Mouse (Mus musculus) limb, embryonic 10.5 days (tissue): ENCODE measurements around the gene Prdm12. TPM values are rescaled to one million over a fixed set of nuclear protein-coding genes. Genes with fewer than 3 reads are reported as not detected.

Experiments
- DNase-seq: peaks from one replicate; pipeline ENCODE4 v3.0.0-alpha.2; 2017; ENCODE audit warnings: low spot score
- H3K27ac ChIP-seq: fragments of 300-500 bp; sonication (generic); 2 replicates; pipeline ENCODE4 v1.5.1; 2016; ENCODE audit warnings: mild to moderate bottlenecking
- H3K27me3 ChIP-seq: fragments of 300-500 bp; sonication (generic); 2 replicates; pipeline ENCODE4 v1.6.1; 2016; ENCODE audit warnings: low read depth, mild to moderate bottlenecking; ENCODE audit not compliant: poor library complexity, severe bottlenecking
- H3K36me3 ChIP-seq: fragments of 300-500 bp; sonication (generic); 2 replicates; pipeline ENCODE4 v1.6.1; 2016; ENCODE audit warnings: mild to moderate bottlenecking, moderate library complexity
- H3K4me1 ChIP-seq: fragments of 300-500 bp; sonication (generic); 2 replicates; pipeline ENCODE4 v1.6.1; 2016
- H3K4me3 ChIP-seq: fragments of 300-500 bp; sonication (generic); 2 replicates; pipeline ENCODE4 v1.5.1; 2016; ENCODE audit warnings: mild to moderate bottlenecking, moderate library complexity
- H3K9me3 ChIP-seq: fragments of 300-500 bp; sonication (generic); replicated peaks from 2 replicates; pipeline ENCODE4 v1.6.1; 2016; ENCODE audit warnings: mild to moderate bottlenecking
- WGBS: fragments of 180-500 bp; shearing (Covaris S2); methylation state at CpG from one replicate; pipeline ENCODE4 v1.1.7; 2016; 5-methylcytosine and 5-hydroxymethylcytosine counted together
- polyA plus RNA-seq: library from polyadenylated mRNA; unstranded; fragments of >200 nt; fragmentation: Nextera tagmentation; extraction: Ambion mirVana; gene quantifications from 2 replicates; pipeline ENCODE4 v1.2.1, GENCODE M21; 2016

The Prdm12 gene
- polyA plus RNA-seq, 1 experiment from 2014 or later: not detected

- no peak overlapping the region for H3K27ac ChIP-seq
- peaks cover 51% of the 10 kb centered on the region for H3K4me1 ChIP-seq
- peak; percentile 70 for DNase-seq
Measured at GRCm38 (mm10) chr2:31636138-31636741, 3.6 kb upstream of the Prdm12 start.

GRCm38 (mm10) chr2:31636742-31637141 is 3.1 kb upstream of the Prdm12 start:
- no peak for DNase-seq
- H3K36me3 ChIP-seq: no peaks in the 10 kb centered on the region
- under 1% methylated on average over 35 of the region's 35 CpGs for whole genome bisulfite sequencing
- peak overlapping the region; percentile 35 for H3K4me3 ChIP-seq
- no peak overlapping the region for H3K27ac ChIP-seq
- H3K9me3 ChIP-seq: no peaks in the 10 kb centered on the region
- peaks cover 52% of the 10 kb centered on the region for H3K4me1 ChIP-seq
- peaks cover 100% of the 10 kb centered on the region for H3K27me3 ChIP-seq

More at GRCm38 (mm10) chr2:31636138-31636741, 3.6 kb upstream of the Prdm12 start:
- H3K9me3 ChIP-seq: no peaks in the 10 kb centered on the region
- H3K27me3 ChIP-seq: peaks cover 100% of the 10 kb centered on the region
- 1% methylated on average over 48 of the region's 48 CpGs for WGBS
- peak overlapping the region; percentile 35 for H3K4me3 ChIP-seq
- no peaks in the 10 kb centered on the region for H3K36me3 ChIP-seq

DNA sequence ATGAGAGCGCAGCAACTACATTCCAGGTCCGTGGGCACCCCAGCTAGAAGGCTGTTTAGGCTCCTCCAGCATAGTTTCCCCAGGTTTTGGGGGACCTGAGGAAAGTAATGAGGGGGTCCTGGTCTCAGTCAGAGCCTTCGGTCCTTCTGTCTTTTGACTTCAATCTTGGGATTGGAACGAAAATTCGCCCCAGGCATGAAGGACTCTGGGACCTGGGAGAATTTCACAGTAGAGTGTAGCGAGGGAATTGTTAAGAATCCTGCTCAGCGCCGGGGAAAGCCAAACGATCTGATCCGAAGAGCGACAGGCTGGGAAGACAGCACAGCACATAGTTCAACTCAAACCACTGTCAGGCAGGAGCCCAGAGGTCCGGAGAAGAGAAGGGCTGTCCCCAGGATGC is 2.5 kb upstream of the Prdm12 start:
- 1% methylated on average over 12 of the region's 12 CpGs for WGBS
- Histone ChIP-seq H3K9me3 (no peaks in the 10 kb centered on the region), H3K4me3 (0 out of 2 replicates have a peak overlapping the region, but pooled peaks have one; percentile 16), H3K36me3 (no peaks in the 10 kb centered on the region), H3K4me1 (peaks cover 52% of the 10 kb centered on the region), H3K27ac (no peak overlapping the region), H3K27me3 (peaks cover 100% of the 10 kb centered on the region)
- peak; percentile 45 for DNase-seq

DNA sequence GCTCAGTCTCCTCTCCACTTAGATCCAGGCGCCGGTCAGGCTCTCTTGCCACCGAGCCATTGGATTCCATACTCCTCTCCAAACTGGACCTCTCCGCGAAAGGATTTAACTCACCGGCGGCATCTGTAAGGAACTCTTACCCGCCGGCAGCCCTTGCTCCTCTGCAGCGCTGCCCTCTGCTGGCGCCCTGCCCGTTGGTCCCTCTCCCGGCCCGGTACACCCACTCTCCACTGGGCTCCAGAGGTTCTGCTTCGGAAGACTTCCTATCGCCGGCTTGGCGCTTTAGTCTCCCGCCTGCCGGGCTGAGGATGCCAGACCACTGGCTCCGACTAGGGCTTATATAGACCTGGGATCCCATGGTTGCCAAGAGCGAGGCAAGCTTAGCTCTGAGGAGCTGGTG is 2.0 kb upstream of the Prdm12 start:
- Histone ChIP-seq H3K4me3 (0 out of 2 replicates have a peak overlapping the region, but pooled peaks have one; percentile 16), H3K36me3 (no peaks in the 10 kb centered on the region), H3K9me3 (no peaks in the 10 kb centered on the region), H3K4me1 (peaks cover 52% of the 10 kb centered on the region), H3K27me3 (peaks cover 100% of the 10 kb centered on the region), H3K27ac (no peak overlapping the region)
- under 1% methylated on average over 22 of the region's 22 CpGs for WGBS
- peak; percentile 76 for DNase-seq

- no peaks in the 10 kb centered on the region for H3K9me3 ChIP-seq
- peak; percentile 59 for DNase-seq
- no peak overlapping the region for H3K27ac ChIP-seq
- peaks cover 100% of the 10 kb centered on the region for H3K27me3 ChIP-seq
- H3K4me3 ChIP-seq: peak overlapping the region; percentile 18; the same call in 1 of the 2 replicates
- H3K36me3 ChIP-seq: no peaks in the 10 kb centered on the region
- peaks cover 52% of the 10 kb centered on the region for H3K4me1 ChIP-seq
- 2% methylated on average over 32 of the region's 34 CpGs for whole genome bisulfite sequencing
Measured at GRCm38 (mm10) chr2:31638581-31639465, 1.0 kb upstream of the Prdm12 start.

DNA sequence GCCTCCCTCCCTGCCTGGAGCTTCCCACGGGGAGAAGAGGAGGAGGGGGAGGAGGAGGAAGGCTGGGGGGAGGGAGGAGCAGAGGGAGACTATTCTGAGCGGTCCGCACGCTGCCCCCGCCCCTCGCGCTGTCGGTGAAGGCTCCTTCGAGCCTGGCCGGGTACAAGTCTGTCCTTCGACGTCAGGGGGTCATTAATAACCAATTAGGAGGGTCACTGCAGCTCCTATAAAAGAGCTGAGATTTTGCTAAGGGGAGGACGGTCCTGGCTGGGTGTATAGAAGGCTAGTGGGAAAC is 424 bp upstream of the Prdm12 start:
- Histone ChIP-seq H3K27ac (no peak overlapping the region), H3K4me3 (peak overlapping the region; percentile 18; the same call in 1 of the 2 replicates), H3K9me3 (no peaks in the 10 kb centered on the region), H3K27me3 (peaks cover 100% of the 10 kb centered on the region), H3K4me1 (peaks cover 52% of the 10 kb centered on the region), H3K36me3 (no peaks in the 10 kb centered on the region)
- peak; percentile 57 for DNase-seq
- WGBS: 0% methylated on average over 13 of the region's 13 CpGs

- Histone ChIP-seq H3K4me3 (no peak overlapping the region), H3K27me3 (peaks cover 100% of the 10 kb centered on the region), H3K9me3 (no peaks in the 10 kb centered on the region), H3K27ac (no peak overlapping the region), H3K36me3 (no peaks in the 10 kb centered on the region), H3K4me1 (peaks cover 43% of the 10 kb centered on the region)
- peak; percentile 47 for DNase-seq
- under 1% methylated on average over 48 of the region's 48 CpGs for WGBS
Measured at GRCm38 (mm10) chr2:31640609-31641507, 1.0 kb downstream of the Prdm12 start.

- H3K36me3 ChIP-seq: no peaks in the 10 kb centered on the region
- H3K9me3 ChIP-seq: no peaks in the 10 kb centered on the region
- no peak overlapping the region for H3K4me3 ChIP-seq
- H3K27ac ChIP-seq: no peak overlapping the region
- H3K4me1 ChIP-seq: peaks cover 37% of the 10 kb centered on the region
- DNase-seq: no peak
- H3K27me3 ChIP-seq: peaks cover 100% of the 10 kb centered on the region
- WGBS: 2% methylated on average over 11 of the region's 11 CpGs
Measured at GRCm38 (mm10) chr2:31641508-31641830, 1.6 kb downstream of the Prdm12 start.

- H3K27me3 ChIP-seq: peaks cover 100% of the 10 kb centered on the region
- peaks cover 32% of the 10 kb centered on the region for H3K4me1 ChIP-seq
- H3K9me3 ChIP-seq: no peaks in the 10 kb centered on the region
- no peak overlapping the region for H3K4me3 ChIP-seq
- no peaks in the 10 kb centered on the region for H3K36me3 ChIP-seq
- DNase-seq: no peak
- H3K27ac ChIP-seq: no peak overlapping the region
- whole genome bisulfite sequencing: 3% methylated on average over 18 of the region's 18 CpGs
Measured at GRCm38 (mm10) chr2:31641929-31642328, 2.1 kb downstream of the Prdm12 start.

GRCm38 (mm10) chr2:31653971-31654853 is 14.4 kb downstream of the Prdm12 start:
- H3K9me3 ChIP-seq: no peaks in the 10 kb centered on the region; the same call in 1 of the 2 replicates
- H3K4me1 ChIP-seq: peaks cover 17% of the 10 kb centered on the region
- H3K36me3 ChIP-seq: no peaks in the 10 kb centered on the region
- 0 out of 2 replicates have a peak overlapping the region, but pooled peaks have one; percentile 42 for H3K27ac ChIP-seq
- H3K4me3 ChIP-seq: peak overlapping the region; percentile 68
- 5% methylated on average over 109 of the region's 109 CpGs for WGBS
- H3K27me3 ChIP-seq: peaks cover 98% of the 10 kb centered on the region
- peak; percentile 59 for DNase-seq

GRCm38 (mm10) chr2:31654854-31655559 is 15.2 kb downstream of the Prdm12 start:
- no peaks in the 10 kb centered on the region for H3K36me3 ChIP-seq
- 7% methylated on average over 22 of the region's 22 CpGs for WGBS
- peak overlapping the region; percentile 68 for H3K4me3 ChIP-seq
- 0 out of 2 replicates have a peak overlapping the region, but pooled peaks have one; percentile 42 for H3K27ac ChIP-seq
- H3K9me3 ChIP-seq: no peaks in the 10 kb centered on the region; the same call in 1 of the 2 replicates
- no peak for DNase-seq
- peaks cover 17% of the 10 kb centered on the region for H3K4me1 ChIP-seq
- H3K27me3 ChIP-seq: peaks cover 98% of the 10 kb centered on the region
